Mouse (Mus musculus): ENCODE data around the gene Pin4.

GRCm38 (mm10) chrX:102090605-102091004 lies 28.6 kb upstream of the Pin4 start:
- TF ChIP-seq CTCF (IDR thresholded peaks at IDR 0.05; ENCODE audit: low read depth) (no peak), EP300 (optimal IDR thresholded peaks at IDR 0.05) (no peak)

Data from stomach, postnatal 0 days (tissue).